Mouse (Mus musculus): ENCODE data around the gene Irf4. TPM values are rescaled to one million over a fixed set of nuclear protein-coding genes. Genes with fewer than 3 reads are reported as not detected.

Irf4 gene
- polyA plus RNA-seq, 1 experiment = 1.6 TPM

DNA sequence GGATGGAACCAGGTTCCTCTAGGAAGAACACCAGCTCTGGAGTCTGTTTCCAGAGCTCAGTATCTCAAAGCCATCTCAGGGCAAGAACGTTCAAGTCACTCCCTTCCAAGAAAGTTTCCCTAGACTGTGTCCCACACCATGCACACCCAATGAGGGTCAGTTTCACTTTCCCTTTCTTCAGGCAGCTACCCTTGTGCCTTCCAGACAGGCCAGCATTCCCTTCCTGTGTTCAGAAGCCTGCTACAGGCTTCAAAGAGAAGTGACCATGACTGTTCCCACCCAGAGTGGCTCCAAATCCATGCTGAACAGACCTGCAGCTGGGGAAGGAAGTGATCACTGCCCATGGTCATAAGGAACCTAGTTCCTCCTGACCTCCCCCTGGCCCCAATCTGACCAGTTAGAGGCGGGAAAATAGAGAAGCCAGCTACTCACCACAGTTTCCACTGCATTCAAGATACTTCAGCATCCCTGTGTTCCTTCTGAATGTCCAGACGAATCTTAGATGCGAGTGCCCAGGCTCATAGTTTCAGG, 10.7 kb upstream of the Irf4 start:
- Histone ChIP-seq H3K27me3 (replicated peaks; ENCODE audit: control insufficient read depth, insufficient read depth, low read length) (no peaks in the 10 kb centered on the region), H3K4me1 (ENCODE audit: control insufficient read depth, insufficient read depth, low read length) (no peaks in the 10 kb centered on the region), H3K27ac (ENCODE audit: insufficient read depth, low read depth, low read length) (no peak overlapping the region), H3K4me3 (ENCODE audit: insufficient read depth, low read depth, low read length) (no peak overlapping the region), H3K36me3 (ENCODE audit: control insufficient read depth, insufficient read depth, low read length) (no peaks in the 10 kb centered on the region)
- TF ChIP-seq POLR2A (IDR thresholded peaks at IDR 0.05; ENCODE audit: low read depth, low read length) = no peak
- TF ChIP-seq CTCF (conservative IDR thresholded peaks at IDR 0.05; ENCODE audit: insufficient read depth, insufficient read length, low read depth, low read length) = no peak
- DNase-seq = no peak
- WGBS = 85% methylated on average over 4 of the region's 4 CpGs

DNA sequence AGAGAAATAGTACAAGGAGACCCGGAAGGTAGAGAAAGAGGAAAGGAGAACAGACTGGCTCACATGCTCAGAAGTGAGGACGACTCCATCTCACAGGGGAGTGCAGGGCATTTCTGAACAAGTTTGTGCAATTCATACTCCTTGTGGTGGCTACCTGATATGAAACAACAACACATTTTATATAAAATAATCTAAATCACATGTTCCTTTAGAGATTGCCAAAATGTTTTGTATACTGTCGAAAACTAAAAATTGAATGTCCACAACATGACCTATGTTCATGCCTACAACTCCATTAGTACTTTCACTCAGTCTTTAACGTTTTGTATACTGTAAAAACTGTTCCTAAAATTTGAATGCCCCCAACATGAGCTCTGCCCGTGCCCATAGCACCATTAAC, 7.9 kb upstream of the Irf4 start:
- Histone ChIP-seq H3K4me3 (ENCODE audit: insufficient read depth, low read depth, low read length) (no peak overlapping the region), H3K4me1 (ENCODE audit: control insufficient read depth, insufficient read depth, low read length) (no peaks in the 10 kb centered on the region), H3K27me3 (replicated peaks; ENCODE audit: control insufficient read depth, insufficient read depth, low read length) (no peaks in the 10 kb centered on the region), H3K36me3 (ENCODE audit: control insufficient read depth, insufficient read depth, low read length) (no peaks in the 10 kb centered on the region), H3K27ac (ENCODE audit: insufficient read depth, low read depth, low read length) (no peak overlapping the region)
- 83% methylated on average over 5 of the region's 5 CpGs for WGBS
- TF ChIP-seq POLR2A (IDR thresholded peaks at IDR 0.05; ENCODE audit: low read depth, low read length) (no peak), CTCF (conservative IDR thresholded peaks at IDR 0.05; ENCODE audit: insufficient read depth, insufficient read length, low read depth, low read length) (no peak)
- no peak for DNase-seq

DNA sequence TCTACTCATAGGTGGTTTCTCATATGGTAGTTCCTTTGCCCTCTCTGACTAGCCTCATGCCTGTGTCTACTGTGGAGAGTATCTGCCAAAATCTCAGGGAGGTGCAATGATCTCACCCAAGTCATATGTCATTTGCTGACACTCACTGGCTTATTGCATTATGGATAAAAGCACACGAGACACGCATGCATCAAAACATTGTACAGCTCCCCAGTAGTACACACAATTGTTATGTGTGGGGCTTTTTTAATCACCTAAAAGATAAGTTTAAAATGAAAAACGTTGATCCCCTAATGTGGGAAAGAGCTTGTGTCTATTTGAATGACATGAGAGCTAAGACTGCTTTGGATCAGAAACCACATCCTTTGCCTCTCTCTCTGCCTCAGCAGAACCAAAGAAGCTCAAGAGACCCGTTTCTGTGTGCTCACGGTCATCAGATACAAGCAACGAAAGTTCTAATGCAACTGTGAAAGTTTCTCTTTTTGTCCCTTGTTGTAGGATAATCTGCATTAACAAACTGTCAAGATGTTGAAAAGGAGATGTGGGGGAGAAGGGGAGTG, 6.5 kb upstream of the Irf4 start:
- H3K4me3 ChIP-seq (ENCODE audit: insufficient read depth, low read depth, low read length) = no peak overlapping the region
- no peaks in the 10 kb centered on the region for H3K4me1 ChIP-seq (ENCODE audit: control insufficient read depth, insufficient read depth, low read length)
- DNase-seq = no peak
- WGBS = 76% methylated on average over 6 of the region's 6 CpGs
- no peak overlapping the region for H3K27ac ChIP-seq (ENCODE audit: insufficient read depth, low read depth, low read length)
- no peaks in the 10 kb centered on the region for H3K27me3 ChIP-seq (replicated peaks; ENCODE audit: control insufficient read depth, insufficient read depth, low read length)
- no peak for TF ChIP-seq CTCF (conservative IDR thresholded peaks at IDR 0.05; ENCODE audit: insufficient read depth, insufficient read length, low read depth, low read length)
- TF ChIP-seq POLR2A (IDR thresholded peaks at IDR 0.05; ENCODE audit: low read depth, low read length) = no peak
- no peaks in the 10 kb centered on the region for H3K36me3 ChIP-seq (ENCODE audit: control insufficient read depth, insufficient read depth, low read length)

DNA sequence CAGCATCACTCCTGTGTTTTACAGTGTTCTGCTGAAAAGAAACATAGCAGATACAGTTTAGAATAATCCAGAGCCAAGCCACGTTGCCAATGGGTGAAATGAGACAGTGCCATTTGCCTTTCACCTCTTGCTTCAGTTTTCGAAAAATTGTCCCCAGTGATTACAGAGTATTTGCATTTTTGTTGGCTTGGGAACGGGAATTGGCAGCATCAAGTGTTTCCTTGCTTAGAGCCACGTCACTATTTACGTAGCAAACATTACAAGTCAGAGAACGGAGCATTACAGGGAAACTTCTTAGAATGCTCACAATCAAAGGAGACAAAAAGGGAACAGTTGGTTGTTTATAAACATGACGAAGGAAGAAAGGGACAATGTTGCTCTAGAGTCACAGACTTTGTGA, 3.9 kb upstream of the Irf4 start:
- H3K36me3 ChIP-seq (ENCODE audit: control insufficient read depth, insufficient read depth, low read length) = no peaks in the 10 kb centered on the region
- WGBS = 75% methylated on average over 7 of the region's 7 CpGs
- peaks cover 4% of the 10 kb centered on the region; the same call in 1 of the 2 replicates for H3K4me1 ChIP-seq (ENCODE audit: control insufficient read depth, insufficient read depth, low read length)
- TF ChIP-seq POLR2A (IDR thresholded peaks at IDR 0.05; ENCODE audit: low read depth, low read length) (no peak), CTCF (conservative IDR thresholded peaks at IDR 0.05; ENCODE audit: insufficient read depth, insufficient read length, low read depth, low read length) (no peak)
- no peak overlapping the region for H3K27ac ChIP-seq (ENCODE audit: insufficient read depth, low read depth, low read length)
- no peak overlapping the region for H3K4me3 ChIP-seq (ENCODE audit: insufficient read depth, low read depth, low read length)
- H3K27me3 ChIP-seq (replicated peaks; ENCODE audit: control insufficient read depth, insufficient read depth, low read length) = no peaks in the 10 kb centered on the region
- no peak for DNase-seq

DNA sequence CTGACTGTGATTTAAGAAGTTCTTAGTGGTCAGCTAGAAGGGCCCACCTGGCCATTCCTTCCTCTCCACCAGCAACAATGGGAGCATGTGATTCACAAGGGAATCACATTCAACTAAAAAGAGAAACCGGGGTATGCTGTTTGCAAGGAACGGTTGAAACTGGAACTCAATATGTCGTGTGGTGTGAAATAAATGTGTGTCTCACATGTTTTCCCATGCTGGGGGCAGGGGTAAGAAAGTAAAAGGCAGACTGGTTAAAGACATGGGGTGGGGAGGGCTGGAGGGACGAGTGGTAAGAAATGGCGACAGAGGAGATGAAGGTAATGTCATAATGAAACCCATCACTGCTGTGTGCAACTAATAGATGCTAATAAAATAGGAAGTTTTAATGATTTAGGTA, 2.0 kb upstream of the Irf4 start:
- Histone ChIP-seq H3K4me1 (ENCODE audit: control insufficient read depth, insufficient read depth, low read length) (peaks cover 7% of the 10 kb centered on the region; the same call in 1 of the 2 replicates), H3K27me3 (replicated peaks; ENCODE audit: control insufficient read depth, insufficient read depth, low read length) (no peaks in the 10 kb centered on the region), H3K36me3 (ENCODE audit: control insufficient read depth, insufficient read depth, low read length) (no peaks in the 10 kb centered on the region), H3K27ac (ENCODE audit: insufficient read depth, low read depth, low read length) (no peak overlapping the region), H3K4me3 (ENCODE audit: insufficient read depth, low read depth, low read length) (no peak overlapping the region)
- TF ChIP-seq CTCF (conservative IDR thresholded peaks at IDR 0.05; ENCODE audit: insufficient read depth, insufficient read length, low read depth, low read length) (no peak), POLR2A (IDR thresholded peaks at IDR 0.05; ENCODE audit: low read depth, low read length) (no peak)
- 81% methylated on average over 5 of the region's 5 CpGs for WGBS
- DNase-seq = no peak

DNA sequence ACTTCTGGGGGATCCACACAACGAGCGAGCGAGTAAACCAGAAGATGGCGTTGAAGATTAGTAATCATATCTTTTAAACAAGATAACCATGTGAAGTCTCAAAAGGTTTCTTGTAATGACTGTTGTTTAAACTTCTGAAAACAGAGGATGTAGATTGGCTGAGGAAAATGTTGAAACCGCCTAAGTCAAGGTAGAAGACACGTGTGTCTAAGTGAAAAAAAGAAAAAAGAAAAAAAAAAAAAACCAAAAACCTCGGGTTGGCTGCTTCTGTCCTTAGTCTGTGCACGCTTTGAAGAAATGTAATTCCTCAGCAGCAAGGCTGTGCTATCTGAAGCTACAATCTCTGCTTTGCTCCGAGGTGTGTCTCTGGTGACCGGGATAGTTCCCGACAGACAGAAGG, 1.5 kb upstream of the Irf4 start:
- 70% methylated on average over 11 of the region's 11 CpGs for WGBS
- H3K36me3 ChIP-seq (ENCODE audit: control insufficient read depth, insufficient read depth, low read length) = no peaks in the 10 kb centered on the region
- no peak overlapping the region for H3K4me3 ChIP-seq (ENCODE audit: insufficient read depth, low read depth, low read length)
- TF ChIP-seq POLR2A (IDR thresholded peaks at IDR 0.05; ENCODE audit: low read depth, low read length) (no peak), CTCF (conservative IDR thresholded peaks at IDR 0.05; ENCODE audit: insufficient read depth, insufficient read length, low read depth, low read length) (no peak)
- peaks cover 7% of the 10 kb centered on the region; the same call in 1 of the 2 replicates for H3K4me1 ChIP-seq (ENCODE audit: control insufficient read depth, insufficient read depth, low read length)
- H3K27me3 ChIP-seq (replicated peaks; ENCODE audit: control insufficient read depth, insufficient read depth, low read length) = no peaks in the 10 kb centered on the region
- no peak overlapping the region for H3K27ac ChIP-seq (ENCODE audit: insufficient read depth, low read depth, low read length)
- DNase-seq = no peak

DNA sequence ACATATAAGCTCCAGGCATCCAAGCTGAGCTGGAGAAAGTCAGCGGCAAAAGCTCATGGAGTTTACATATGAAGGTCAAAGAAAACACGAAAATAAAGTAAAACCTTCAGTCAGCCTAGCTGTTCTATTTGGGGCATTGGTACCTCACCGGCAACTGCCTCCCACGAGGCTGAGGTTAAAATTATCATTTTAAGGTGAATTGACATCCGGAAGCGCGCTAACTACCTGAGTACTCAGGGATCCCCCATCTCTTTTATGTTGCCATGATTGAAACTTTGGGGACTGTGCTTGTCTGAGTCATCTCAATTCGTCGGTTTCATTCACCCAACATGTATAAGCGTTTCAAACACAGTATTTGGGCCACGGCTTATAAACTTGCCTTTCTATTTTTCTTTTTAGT, 705 bp upstream of the Irf4 start:
- no peak for TF ChIP-seq POLR2A (IDR thresholded peaks at IDR 0.05; ENCODE audit: low read depth, low read length)
- no peak for TF ChIP-seq CTCF (conservative IDR thresholded peaks at IDR 0.05; ENCODE audit: insufficient read depth, insufficient read length, low read depth, low read length)
- no peaks in the 10 kb centered on the region for H3K27me3 ChIP-seq (replicated peaks; ENCODE audit: control insufficient read depth, insufficient read depth, low read length)
- no peaks in the 10 kb centered on the region for H3K36me3 ChIP-seq (ENCODE audit: control insufficient read depth, insufficient read depth, low read length)
- H3K4me1 ChIP-seq (ENCODE audit: control insufficient read depth, insufficient read depth, low read length) = peaks cover 7% of the 10 kb centered on the region; the same call in 1 of the 2 replicates
- WGBS = 53% methylated on average over 11 of the region's 11 CpGs
- H3K4me3 ChIP-seq (ENCODE audit: insufficient read depth, low read depth, low read length) = no peak overlapping the region
- H3K27ac ChIP-seq (ENCODE audit: insufficient read depth, low read depth, low read length) = no peak overlapping the region
- no peak for DNase-seq
